ENCODE assay signal across 22 mouse cellular contexts in the genomic region with DNA sequence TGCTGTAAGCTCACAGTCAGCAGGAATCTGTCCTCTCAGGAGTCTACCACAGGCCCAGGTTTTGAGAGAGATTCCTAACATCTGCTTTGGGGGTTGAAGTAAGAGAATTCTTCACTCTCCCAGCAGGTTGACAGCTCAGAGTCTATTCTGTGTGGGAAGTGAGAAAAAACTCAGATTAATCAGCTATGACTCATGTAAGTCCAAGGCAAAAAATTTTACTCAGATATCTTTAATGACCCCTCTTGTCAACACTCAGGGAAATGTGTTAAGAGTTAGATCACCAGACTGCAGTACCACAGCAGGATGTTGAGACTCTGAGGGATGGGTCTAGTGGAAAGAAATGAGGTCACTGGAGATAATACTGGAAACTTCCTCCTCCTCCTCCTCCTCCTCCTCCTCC.
A peak's percentile ranks its signal among the peaks of the same experiment; 100 is the strongest.
DNase-seq lines count a peak whose midpoint lies in the region; ATAC-seq and TF ChIP-seq lines count a peak whose summit lies in the region.
"Had no signal": no experiment of that assay in that cellular context is flagged by ENCODE, and none has a peak within 500 bp of the region (broad histone marks: within the 10 kb centered on the region; RNA-seq: fewer than 3 reads in every experiment).

No protein-coding gene starts in this region.

- no peaks in the 10 kb centered on the region for H3K27me3 ChIP-seq in heart, embryonic 11.5 days (ENCODE audit: control insufficient read depth, insufficient read depth, low read length)
- H3K27me3 ChIP-seq: hindbrain, embryonic 12.5 days had no signal

- ATAC-seq in heart, embryonic 11.5 days (replicated peaks; ENCODE audit: insufficient number of reproducible peaks, low FRiP score, low TSS enrichment): peak; percentile 42; the same call in 1 of the 2 replicates
- ATAC-seq: liver, postnatal 0 days had no signal

- no peak for TF ChIP-seq CTCF in layer of hippocampus, adult 2 months (conservative IDR thresholded peaks at IDR 0.05)

- no peak overlapping the region for H3K4me3 ChIP-seq in heart, embryonic 11.5 days (ENCODE audit: low read depth, low read length)
- no peak overlapping the region for H3K4me3 ChIP-seq in layer of hippocampus, adult 2 months
- H3K4me3 ChIP-seq: heart, embryonic 13.5 days; hindbrain, embryonic 12.5 days; limb, embryonic 10.5 days; midbrain, embryonic 10.5 days had no signal

- H3K4me2 ChIP-seq in heart, embryonic 11.5 days: no peak overlapping the region
- H3K4me2 ChIP-seq: heart, embryonic 13.5 days; hindbrain, embryonic 12.5 days had no signal

- no peak overlapping the region for H3K9ac ChIP-seq in heart, embryonic 11.5 days (ENCODE audit: low read depth, low read length)
- H3K9ac ChIP-seq: heart, embryonic 13.5 days; hindbrain, embryonic 12.5 days; liver, postnatal 0 days had no signal

- no peaks in the 10 kb centered on the region for H3K36me3 ChIP-seq in heart, embryonic 11.5 days (ENCODE audit: control insufficient read depth, insufficient read depth, low read length)
- H3K36me3 ChIP-seq: heart, embryonic 13.5 days; hindbrain, embryonic 12.5 days; limb, embryonic 10.5 days; midbrain, embryonic 10.5 days had no signal

- no peak overlapping the region for H3K27ac ChIP-seq in heart, embryonic 11.5 days (ENCODE audit: low read depth, low read length)
- peak overlapping the region; percentile 68; the same call in 1 of the 2 replicates for H3K27ac ChIP-seq in layer of hippocampus, adult 2 months
- H3K27ac ChIP-seq: heart, embryonic 13.5 days; hindbrain, embryonic 12.5 days; limb, embryonic 10.5 days; midbrain, embryonic 10.5 days; stomach, postnatal 0 days had no signal

- H3K9me3 ChIP-seq in heart, embryonic 11.5 days (replicated peaks; ENCODE audit: control insufficient read depth, low read length): no peaks in the 10 kb centered on the region
- H3K9me3 ChIP-seq: heart, embryonic 13.5 days; hindbrain, embryonic 12.5 days; limb, embryonic 10.5 days; midbrain, embryonic 10.5 days had no signal

- DNase-seq in heart, adult 8-10 months (ENCODE audit: low spot score): no peak
- DNase-seq in layer of hippocampus, adult 2 months (ENCODE audit: low spot score in 2 of 2): peak in 1 of 2 experiments; percentile 40
- DNase-seq in layer of hippocampus, postnatal 14 days (ENCODE audit: low spot score in 2 of 2): no peak
- DNase-seq in right cerebral cortex, adult 18-20 months: peak; percentile 66
- no peak for DNase-seq in right cerebral cortex, postnatal 4 days
- peak; percentile 6 for DNase-seq in mesoderm, embryonic 11.5 days (ENCODE audit: low read depth, low spot score)
- DNase-seq in urinary bladder, postnatal 14 days (ENCODE audit: low spot score): no peak
- DNase-seq: cerebellum, adult 2 months; cerebellum, postnatal 36 days; gastrocnemius, postnatal 25 days; kidney, adult 2 months; kidney, postnatal 10 days; liver, postnatal 0 days; lung, postnatal 4 days; right cerebral cortex, postnatal 25 days; thymus, postnatal 14 days had no signal

- no peaks in the 10 kb centered on the region for H3K4me1 ChIP-seq in heart, embryonic 11.5 days (ENCODE audit: control insufficient read depth, insufficient read depth, low read length)

Comparison
In these comparisons a context has a peak if more than half of its experiments do, and no peak if none do; other contexts are left out.
1. DNase-seq: peak in right cerebral cortex, adult 18-20 months (single experiment) and mesoderm, embryonic 11.5 days (single experiment); none in heart, adult 8-10 months (single experiment), layer of hippocampus, postnatal 14 days (0 of 2), right cerebral cortex, postnatal 4 days (single experiment) and urinary bladder, postnatal 14 days (single experiment).